Mouse (Mus musculus): ENCODE measurements around the gene Tarbp2. TPM values are rescaled to one million over a fixed set of nuclear protein-coding genes. Genes with fewer than 3 reads are reported as not detected.

Gene Tarbp2
- total and polyA plus RNA-seq, 3 experiments, result 62.2 to 105 (median 75.6) TPM

DNA sequence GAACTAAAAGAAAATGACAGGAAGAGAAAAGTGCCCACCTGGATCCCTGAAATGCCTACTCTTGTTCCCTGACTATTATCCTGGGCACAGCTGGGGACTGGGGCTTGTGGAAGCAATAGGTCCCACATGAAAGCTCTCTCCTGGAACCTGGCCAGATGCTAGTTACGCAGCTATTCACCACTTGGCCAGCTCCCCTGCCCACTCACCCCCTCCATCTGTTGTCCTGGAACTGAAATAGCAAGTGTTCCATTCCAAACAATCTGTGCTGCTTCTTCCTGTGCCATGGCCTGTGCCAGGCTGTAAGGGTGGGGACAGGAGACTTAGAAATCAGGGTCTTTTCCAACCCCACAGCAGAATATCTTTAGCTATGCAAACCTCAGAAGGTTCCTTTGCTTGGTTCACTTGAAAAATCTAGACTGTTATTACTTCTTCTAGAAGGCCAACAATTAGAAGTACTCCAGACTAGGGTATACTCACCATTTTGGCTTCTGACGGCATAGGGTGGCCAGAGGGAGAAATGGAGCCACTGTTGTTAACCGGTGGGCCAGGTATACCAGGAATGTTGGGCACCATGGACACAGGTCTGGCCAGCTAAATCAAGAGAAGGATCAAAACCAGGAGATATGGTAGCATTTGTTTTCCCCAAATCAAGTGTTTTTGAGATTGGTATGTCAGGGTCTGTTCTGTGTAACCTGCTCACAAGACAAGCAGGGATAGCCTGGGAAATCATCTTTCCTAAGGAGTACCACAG lies 28.9 kb downstream of the Tarbp2 start:
- in situ Hi-C loops (cut with MboI; ENCODE audit: low pct_ligation_motif_present, low pct_unique_long_range_greater_than_20kb, low sequenced_read_pairs) (loop anchor here (10.0 kb wide), 1 partner anchor 118 kb away; no protein-coding TSS in a partner anchor), dilution Hi-C loops (cut with MboI; ENCODE audit: extremely low pct_ligation_motif_present, extremely low pct_unique_long_range_greater_than_20kb, low sequenced_read_pairs) (no loop called here)
- no peak for DNase-seq (ENCODE audit: extremely low read depth)
- no peaks in the 10 kb centered on the region for H3K4me1 ChIP-seq (ENCODE audit: control insufficient read depth in 1 of 2, insufficient read depth in 2 of 2)
- no peaks in the 10 kb centered on the region for H3K79me2 ChIP-seq (replicated peaks; ENCODE audit: control insufficient read depth, extremely low read depth, insufficient read depth, poor library complexity, severe bottlenecking)
- no peak overlapping the region for H3K9ac ChIP-seq (ENCODE audit: insufficient read depth, low read depth)
- TF ChIP-seq JUN (IDR thresholded peaks at IDR 0.05; ENCODE audit: insufficient read depth, low read depth, low read length) (no peak), RAD21 (IDR thresholded peaks at IDR 0.05; ENCODE audit: low read depth, low read length) (no peak), MYC (IDR thresholded peaks at IDR 0.05; ENCODE audit: low read depth, low read length) (no peak), E2F4 (IDR thresholded peaks at IDR 0.05; ENCODE audit: insufficient replicate concordance, low read depth, low read length) (no peak), MXI1 (IDR thresholded peaks at IDR 0.05; ENCODE audit: low read depth, low read length) (no peak), MAZ (IDR thresholded peaks at IDR 0.05; ENCODE audit: low read depth, low read length) (no peak), UBTF (IDR thresholded peaks at IDR 0.05; ENCODE audit: low read depth, low read length) (no peak), ZMIZ1 (IDR thresholded peaks at IDR 0.05; ENCODE audit: low read depth, low read length) (no peak), NRF1 (IDR thresholded peaks at IDR 0.05; ENCODE audit: low read depth, low read length) (no peak)
- no peaks in the 10 kb centered on the region for H3K27me3 ChIP-seq (replicated peaks)
- peaks cover 40 to 66% of the 10 kb centered on the region in 2 experiments for H3K36me3 ChIP-seq (replicated peaks in 1 of 2; ENCODE audit: control insufficient read depth in 1 of 2, insufficient read depth in 1 of 2, low read length in 1 of 2)
- H3K27ac ChIP-seq (ENCODE audit: insufficient read depth, low read depth), result no peak overlapping the region
- no peaks in the 10 kb centered on the region for H3K9me3 ChIP-seq (replicated peaks; ENCODE audit: low read length)
- H3K4me2 ChIP-seq (ENCODE audit: insufficient read depth, low read depth, poor library complexity, severe bottlenecking), result no peak overlapping the region
- H3K4me3 ChIP-seq (replicated peaks in 1 of 3; ENCODE audit: low read depth in 2 of 3, low read length in 2 of 3, poor library complexity in 1 of 3), result no peak overlapping the region

DNA sequence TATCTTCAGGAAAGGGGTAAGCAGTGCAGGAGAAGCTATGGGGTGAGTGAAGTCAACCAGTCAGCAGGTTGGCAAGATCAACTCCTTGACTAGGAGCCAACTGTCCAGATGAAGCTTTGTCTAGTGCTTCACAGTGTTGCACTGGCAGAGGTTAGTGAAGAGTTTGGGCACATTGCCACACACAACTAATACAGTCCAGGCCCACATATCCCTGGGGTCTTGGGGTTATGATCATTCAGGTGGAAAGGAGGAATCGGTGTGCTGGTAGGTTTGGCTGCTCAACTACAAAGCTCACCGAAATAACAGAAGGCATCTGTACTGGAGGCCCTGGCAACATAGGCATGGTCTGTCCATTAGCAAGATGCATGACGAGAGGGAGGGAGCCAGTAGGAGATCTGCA lies 29.5 kb downstream of the Tarbp2 start:
- Histone ChIP-seq H3K36me3 (replicated peaks in 1 of 2; ENCODE audit: control insufficient read depth in 1 of 2, insufficient read depth in 1 of 2, low read length in 1 of 2) (peaks cover 43 to 65% of the 10 kb centered on the region in 2 experiments), H3K27ac (ENCODE audit: insufficient read depth, low read depth) (no peak overlapping the region), H3K27me3 (replicated peaks) (no peaks in the 10 kb centered on the region), H3K79me2 (replicated peaks; ENCODE audit: control insufficient read depth, extremely low read depth, insufficient read depth, poor library complexity, severe bottlenecking) (no peaks in the 10 kb centered on the region), H3K4me1 (ENCODE audit: control insufficient read depth in 1 of 2, insufficient read depth in 2 of 2) (no peaks in the 10 kb centered on the region), H3K4me2 (ENCODE audit: insufficient read depth, low read depth, poor library complexity, severe bottlenecking) (no peak overlapping the region), H3K9ac (ENCODE audit: insufficient read depth, low read depth) (no peak overlapping the region), H3K9me3 (replicated peaks; ENCODE audit: low read length) (no peaks in the 10 kb centered on the region), H3K4me3 (replicated peaks in 1 of 3; ENCODE audit: low read depth in 2 of 3, low read length in 2 of 3, poor library complexity in 1 of 3) (no peak overlapping the region)
- TF ChIP-seq PAX5 (IDR thresholded peaks at IDR 0.05; ENCODE audit: low read length) (no peak), GABPA (IDR thresholded peaks at IDR 0.05; ENCODE audit: insufficient replicate concordance, low read depth, low read length) (no peak), ZKSCAN1 (IDR thresholded peaks at IDR 0.05; ENCODE audit: borderline replicate concordance, low read depth, low read length) (no peak), UBTF (IDR thresholded peaks at IDR 0.05; ENCODE audit: low read depth, low read length) (no peak), TCF12 (IDR thresholded peaks at IDR 0.05; ENCODE audit: low read depth, low read length) (no peak), IRF4 (IDR thresholded peaks at IDR 0.05; ENCODE audit: low read depth, low read length) (no peak), BHLHE40 (IDR thresholded peaks at IDR 0.05; ENCODE audit: low read depth, low read length) (no peak), SIN3A (IDR thresholded peaks at IDR 0.05; ENCODE audit: low read length) (no peak), CHD1 (IDR thresholded peaks at IDR 0.05; ENCODE audit: low read depth, low read length) (no peak), USF2 (conservative IDR thresholded peaks at IDR 0.05; ENCODE audit: low read depth, low read length) (no peak), HCFC1 (IDR thresholded peaks at IDR 0.05; ENCODE audit: low read depth, low read length) (no peak), CTCF (conservative IDR thresholded peaks at IDR 0.05 in 1 of 2, IDR thresholded peaks at IDR 0.05 in 1 of 2; ENCODE audit: low read depth in 2 of 2, low read length in 2 of 2) (no peak), MXI1 (IDR thresholded peaks at IDR 0.05; ENCODE audit: low read depth, low read length) (no peak), CHD2 (IDR thresholded peaks at IDR 0.05; ENCODE audit: low read length) (no peak), ZMIZ1 (IDR thresholded peaks at IDR 0.05; ENCODE audit: low read depth, low read length) (no peak), JUND (conservative IDR thresholded peaks at IDR 0.05; ENCODE audit: low read depth, low read length) (no peak)
- in situ Hi-C loops (cut with MboI; ENCODE audit: low pct_ligation_motif_present, low pct_unique_long_range_greater_than_20kb, low sequenced_read_pairs), result loop anchor here (10.0 kb wide), 1 partner anchor 117 kb away; no protein-coding TSS in a partner anchor
- dilution Hi-C loops (cut with MboI; ENCODE audit: extremely low pct_ligation_motif_present, extremely low pct_unique_long_range_greater_than_20kb, low sequenced_read_pairs), result no loop called here
- no peak for DNase-seq (ENCODE audit: extremely low read depth)

All from CH12.LX (cell line).